Mouse (Mus musculus) neural tube, embryonic 14.5 days (tissue): Measurements from ENCODE around the gene Cpe. TPM values are rescaled to one million over a fixed set of nuclear protein-coding genes. Genes with fewer than 3 reads are reported as not detected.
A peak's percentile ranks its signal among the peaks of the same experiment; 100 is the strongest.

ENCODE experiments used
- ATAC-seq: fragments of 200-750 bp; cut with Nextera tagmentation; 2 replicates; pipeline ENCODE4 v1.8.0; 2017; ENCODE audit warnings: low read depth, mild to moderate bottlenecking, moderate TSS enrichment, moderate library complexity
- H3K27ac ChIP-seq: fragments of 300-500 bp; sonication (generic); 2 replicates; pipeline ENCODE4 v1.5.1; 2014; ENCODE audit warnings: low read depth, mild to moderate bottlenecking, control low read depth, low read length, moderate library complexity, mixed read lengths
- H3K27me3 ChIP-seq: fragments of 300-500 bp; sonication (generic); 2 replicates; pipeline ENCODE4 v1.6.1; 2014; ENCODE audit warnings: low read length; ENCODE audit not compliant: control insufficient read depth, insufficient read depth
- H3K36me3 ChIP-seq: fragments of 300-500 bp; sonication (generic); 2 replicates; pipeline ENCODE4 v1.6.1; 2014; ENCODE audit warnings: low read length, mixed read lengths; ENCODE audit not compliant: control insufficient read depth, insufficient read depth
- H3K4me1 ChIP-seq: fragments of 300-500 bp; sonication (generic); 2 replicates; pipeline ENCODE4 v1.6.1; 2014; ENCODE audit warnings: low read length; ENCODE audit not compliant: control insufficient read depth, insufficient read depth
- H3K4me2 ChIP-seq: fragments of 300-500 bp; sonication (generic); 2 replicates; pipeline ENCODE4 v1.6.1; 2014; ENCODE audit warnings: mild to moderate bottlenecking, low read depth, low read length, control low read depth
- H3K4me3 ChIP-seq: fragments of 300-500 bp; sonication (generic); 2 replicates; pipeline ENCODE4 v1.5.1; 2014; ENCODE audit warnings: low read depth, low read length, control low read depth, mixed read lengths
- H3K9ac ChIP-seq: fragments of 300-500 bp; sonication (generic); replicated peaks from 2 replicates; pipeline ENCODE4 v1.6.1; 2014; ENCODE audit warnings: low read depth, mild to moderate bottlenecking, control low read depth, low read length, mixed read lengths
- H3K9me3 ChIP-seq: fragments of 300-500 bp; sonication (generic); 2 replicates; pipeline ENCODE4 v1.6.1; 2016; ENCODE audit warnings: low read length; ENCODE audit not compliant: control insufficient read depth
- WGBS: fragments of 180-500 bp; shearing (Covaris S2); extraction: QIAGEN DNeasy Blood & Tissue Kit; methylation state at CpG from one replicate; pipeline ENCODE4 v1.1.7; 2014; 5-methylcytosine and 5-hydroxymethylcytosine counted together
- polyA plus RNA-seq: library from polyadenylated mRNA; unstranded; fragments of >200 nt; fragmentation: Nextera tagmentation; extraction: Ambion mirVana; gene quantifications from 2 replicates; pipeline ENCODE4 v1.2.1, GENCODE M21; 2014

The Cpe gene
- polyA plus RNA-seq, 1 experiment from 2014 or later: 826 TPM

DNA sequence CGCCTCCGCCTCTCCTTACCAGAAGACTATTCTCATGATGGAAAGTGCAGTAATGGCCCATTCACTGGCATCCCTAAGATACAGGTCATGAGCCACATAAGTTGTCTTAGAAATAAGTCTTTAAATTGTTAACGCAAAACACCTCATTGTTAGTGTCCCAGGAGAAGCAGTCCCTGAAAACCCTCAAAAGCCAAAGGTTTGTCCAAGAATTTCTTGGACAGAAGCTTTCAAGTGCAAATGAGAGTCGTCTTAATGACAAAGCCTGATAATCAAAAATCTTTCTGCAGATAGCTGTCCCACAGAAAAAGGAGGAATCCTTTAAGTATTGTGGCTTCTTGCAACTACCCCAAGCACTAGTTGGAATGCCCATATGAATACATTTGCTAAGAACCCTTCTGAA, 60.7 kb downstream of the Cpe start:
- H3K36me3 ChIP-seq: no peaks in the 10 kb centered on the region
- H3K4me2 ChIP-seq: no peak overlapping the region
- no peaks in the 10 kb centered on the region for H3K9me3 ChIP-seq
- no peak overlapping the region for H3K9ac ChIP-seq
- H3K4me1 ChIP-seq: no peaks in the 10 kb centered on the region; the same call in 1 of the 2 replicates
- no peak for ATAC-seq
- 88% methylated on average over 4 of the region's 4 CpGs for WGBS
- H3K4me3 ChIP-seq: no peak overlapping the region
- no peaks in the 10 kb centered on the region for H3K27me3 ChIP-seq
- H3K27ac ChIP-seq: no peak overlapping the region

DNA sequence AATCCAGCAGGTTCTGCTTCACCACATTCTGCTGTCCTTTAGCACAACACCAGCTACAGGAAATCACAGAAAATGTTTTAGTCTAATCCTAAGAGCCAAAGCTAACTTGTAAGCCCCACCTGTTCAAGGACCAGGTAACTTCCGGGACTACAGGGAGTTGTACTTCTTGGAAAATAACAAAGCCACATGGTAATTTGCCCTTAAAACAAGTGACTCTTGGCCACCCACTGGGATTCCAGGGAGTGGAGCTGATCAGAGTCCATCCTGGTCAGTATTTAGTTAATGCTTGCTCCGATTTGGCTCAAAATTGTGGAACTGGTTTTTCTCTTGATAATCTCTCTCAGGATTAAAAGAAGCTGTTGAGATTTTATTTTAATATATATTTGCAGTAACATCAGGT, 61.1 kb downstream of the Cpe start:
- 76% methylated on average over 2 of the region's 2 CpGs for WGBS
- ATAC-seq: no peak
- no peaks in the 10 kb centered on the region; the same call in 1 of the 2 replicates for H3K4me1 ChIP-seq

DNA sequence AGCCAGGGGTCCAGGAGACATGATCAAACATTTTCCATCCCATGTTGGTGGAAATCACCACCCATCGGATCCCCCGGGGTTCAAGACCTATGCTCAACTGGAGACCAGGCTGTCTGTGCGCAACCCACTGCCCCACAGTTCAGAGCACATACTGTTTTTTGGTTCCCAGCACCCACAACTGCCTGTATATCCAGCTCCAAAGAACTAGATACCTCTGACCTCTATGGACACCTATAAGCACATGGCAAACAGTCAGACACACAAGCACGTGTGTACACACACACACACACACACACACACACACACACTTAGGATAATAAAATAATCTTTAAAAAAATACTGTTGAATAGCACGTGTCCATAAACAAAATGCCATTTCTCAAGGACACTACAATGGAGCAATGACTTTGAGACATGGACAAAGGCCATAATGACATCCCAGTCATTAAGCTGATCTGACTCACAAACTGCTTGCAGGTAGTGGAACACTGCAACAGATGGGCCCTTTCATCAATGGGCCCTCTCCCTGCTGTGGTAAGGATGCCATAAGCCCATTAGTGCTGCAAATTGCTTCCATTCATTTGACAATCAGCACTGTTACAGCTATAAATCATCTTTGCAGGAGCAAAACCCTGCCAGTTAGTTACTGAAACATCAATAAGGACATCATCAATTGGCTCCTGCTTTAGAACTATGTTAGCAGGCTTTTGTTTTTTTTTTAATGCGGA, 63.7 kb downstream of the Cpe start:
- no peak overlapping the region for H3K4me3 ChIP-seq
- H3K36me3 ChIP-seq: no peaks in the 10 kb centered on the region
- H3K4me2 ChIP-seq: no peak overlapping the region
- no peaks in the 10 kb centered on the region; the same call in 1 of the 2 replicates for H3K4me1 ChIP-seq
- WGBS: 65% methylated on average over 6 of the region's 6 CpGs
- ATAC-seq: peak; percentile 68
- no peaks in the 10 kb centered on the region for H3K27me3 ChIP-seq
- H3K9ac ChIP-seq: no peak overlapping the region
- H3K9me3 ChIP-seq: no peaks in the 10 kb centered on the region
- no peak overlapping the region for H3K27ac ChIP-seq

More for the DNA sequence above, 61.1 kb downstream of the Cpe start:
- Histone ChIP-seq H3K4me2 (no peak overlapping the region), H3K9me3 (no peaks in the 10 kb centered on the region), H3K27me3 (no peaks in the 10 kb centered on the region), H3K4me3 (no peak overlapping the region), H3K36me3 (no peaks in the 10 kb centered on the region), H3K9ac (no peak overlapping the region), H3K27ac (no peak overlapping the region)

DNA sequence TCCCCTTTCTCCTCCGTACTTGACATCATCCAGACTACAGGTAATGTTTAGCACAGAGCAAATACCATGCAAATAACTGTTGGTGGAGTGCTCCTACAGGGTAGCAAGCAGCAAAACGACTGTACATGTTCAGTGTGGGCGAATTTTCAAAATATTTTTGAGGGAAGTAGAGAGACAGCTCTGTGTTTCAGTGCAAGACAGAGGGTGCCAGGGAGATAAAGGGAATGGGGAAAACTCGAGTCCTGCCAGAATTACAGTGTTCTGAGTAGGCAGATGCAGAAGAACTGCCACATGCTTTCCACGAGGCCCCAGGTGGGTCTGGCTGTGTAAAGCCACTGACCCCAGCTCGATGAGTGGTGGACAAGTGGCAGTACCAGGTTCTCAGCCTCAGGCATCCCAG, 64.8 kb downstream of the Cpe start:
- H3K27me3 ChIP-seq: no peaks in the 10 kb centered on the region
- H3K4me2 ChIP-seq: no peak overlapping the region
- no peaks in the 10 kb centered on the region; the same call in 1 of the 2 replicates for H3K4me1 ChIP-seq
- H3K9me3 ChIP-seq: no peaks in the 10 kb centered on the region
- H3K27ac ChIP-seq: no peak overlapping the region
- ATAC-seq: no peak
- H3K4me3 ChIP-seq: no peak overlapping the region
- no peak overlapping the region for H3K9ac ChIP-seq
- no peaks in the 10 kb centered on the region for H3K36me3 ChIP-seq
- 90% methylated on average over 6 of the region's 6 CpGs for WGBS

DNA sequence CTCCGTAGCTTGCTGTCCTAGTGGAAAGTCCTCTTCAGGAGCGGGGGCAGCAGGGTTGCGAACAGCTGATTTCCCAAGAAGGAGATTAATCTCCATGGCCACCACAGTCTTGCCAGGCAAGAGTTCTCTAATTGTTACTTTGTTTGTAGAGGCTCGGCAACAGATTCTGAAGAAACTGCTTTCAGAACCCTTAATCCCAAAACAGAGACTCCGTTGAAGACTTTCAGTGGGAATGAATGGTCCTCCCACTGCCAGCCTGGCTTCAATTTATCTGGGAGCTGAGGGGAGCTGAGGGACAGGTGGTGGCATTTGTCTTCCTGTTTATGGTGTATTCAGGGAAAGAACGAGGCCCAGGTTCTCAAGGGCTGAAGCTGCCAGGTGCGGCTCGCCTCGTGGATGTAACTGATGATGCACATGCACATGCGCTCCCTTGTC, 68.2 kb downstream of the Cpe start:
- no peak overlapping the region for H3K4me2 ChIP-seq
- no peak overlapping the region for H3K27ac ChIP-seq
- H3K4me1 ChIP-seq: no peaks in the 10 kb centered on the region; the same call in 1 of the 2 replicates
- H3K9ac ChIP-seq: no peak overlapping the region
- no peak overlapping the region for H3K4me3 ChIP-seq
- H3K27me3 ChIP-seq: no peaks in the 10 kb centered on the region
- no peak for ATAC-seq
- H3K36me3 ChIP-seq: no peaks in the 10 kb centered on the region
- 60% methylated on average over 10 of the region's 10 CpGs for WGBS
- no peaks in the 10 kb centered on the region for H3K9me3 ChIP-seq

DNA sequence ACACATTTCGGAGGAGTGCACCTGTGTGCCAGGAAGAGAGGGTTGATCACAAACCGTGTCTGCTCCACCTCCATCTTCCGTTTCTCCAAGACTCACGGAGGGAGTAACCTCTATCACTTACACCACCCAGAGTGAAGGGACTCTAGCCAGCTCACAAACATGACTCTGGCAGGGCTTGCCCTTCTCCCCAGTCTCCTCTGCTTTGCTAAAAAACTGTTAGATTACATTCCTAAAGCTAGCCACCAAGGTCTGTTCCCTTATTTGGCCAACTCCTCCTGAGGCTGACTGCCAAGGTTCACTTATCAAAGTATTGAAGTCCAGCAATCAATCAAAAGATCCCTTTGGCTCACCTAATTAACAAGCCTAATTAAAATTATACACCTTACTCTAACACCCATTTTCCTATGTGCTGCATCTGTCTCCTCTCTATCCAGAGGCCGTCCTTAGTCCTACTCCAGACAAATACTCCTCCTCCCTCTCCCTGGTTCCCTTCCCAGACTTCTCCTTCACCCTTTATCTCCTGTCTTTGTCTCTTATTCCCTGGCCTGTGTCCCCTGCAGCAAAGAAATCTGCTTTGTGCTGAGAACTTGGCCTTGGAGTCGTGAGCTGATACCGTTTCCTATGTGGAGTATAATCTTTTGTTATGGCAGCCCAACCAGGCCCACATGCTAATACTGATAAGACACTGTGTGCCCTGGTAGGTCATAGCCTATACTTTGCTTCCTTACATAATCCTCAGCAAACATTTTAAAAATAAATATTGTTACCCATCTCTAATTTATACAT, 72.3 kb downstream of the Cpe start:
- H3K36me3 ChIP-seq: peaks cover under 1% of the 10 kb centered on the region; the same call in 1 of the 2 replicates
- H3K27me3 ChIP-seq: no peaks in the 10 kb centered on the region
- no peak overlapping the region for H3K4me2 ChIP-seq
- H3K9me3 ChIP-seq: no peaks in the 10 kb centered on the region
- no peak overlapping the region for H3K9ac ChIP-seq
- no peak overlapping the region for H3K27ac ChIP-seq
- ATAC-seq: no peak
- H3K4me1 ChIP-seq: no peaks in the 10 kb centered on the region
- 75% methylated on average over 7 of the region's 7 CpGs for WGBS
- no peak overlapping the region for H3K4me3 ChIP-seq

DNA sequence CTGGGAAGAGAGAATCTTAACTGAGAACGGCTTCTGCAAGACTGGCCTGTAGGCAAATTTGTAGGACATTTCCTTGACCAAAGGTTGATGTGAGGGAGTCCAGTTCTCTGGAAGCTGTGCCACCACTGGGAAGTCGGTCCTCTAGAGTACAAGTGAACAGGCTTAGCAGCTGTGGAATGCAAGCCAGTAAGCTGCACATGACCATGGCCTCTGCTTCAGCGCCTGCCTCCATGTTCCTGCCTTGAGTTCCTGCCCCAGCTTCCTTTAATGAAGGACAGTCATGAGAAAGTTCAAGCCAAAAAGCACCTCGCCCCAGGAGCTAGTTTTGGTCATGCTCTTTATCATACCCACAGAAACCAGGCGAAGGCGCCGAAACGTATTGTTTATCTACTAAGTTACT, 73.2 kb downstream of the Cpe start:
- H3K9me3 ChIP-seq: no peaks in the 10 kb centered on the region
- H3K36me3 ChIP-seq: peaks cover 7% of the 10 kb centered on the region; the same call in 1 of the 2 replicates
- no peak overlapping the region for H3K9ac ChIP-seq
- 96% methylated on average over 8 of the region's 8 CpGs for whole genome bisulfite sequencing
- no peak overlapping the region for H3K4me2 ChIP-seq
- H3K4me1 ChIP-seq: no peaks in the 10 kb centered on the region
- H3K4me3 ChIP-seq: no peak overlapping the region
- H3K27ac ChIP-seq: no peak overlapping the region
- no peak for ATAC-seq
- H3K27me3 ChIP-seq: no peaks in the 10 kb centered on the region

DNA sequence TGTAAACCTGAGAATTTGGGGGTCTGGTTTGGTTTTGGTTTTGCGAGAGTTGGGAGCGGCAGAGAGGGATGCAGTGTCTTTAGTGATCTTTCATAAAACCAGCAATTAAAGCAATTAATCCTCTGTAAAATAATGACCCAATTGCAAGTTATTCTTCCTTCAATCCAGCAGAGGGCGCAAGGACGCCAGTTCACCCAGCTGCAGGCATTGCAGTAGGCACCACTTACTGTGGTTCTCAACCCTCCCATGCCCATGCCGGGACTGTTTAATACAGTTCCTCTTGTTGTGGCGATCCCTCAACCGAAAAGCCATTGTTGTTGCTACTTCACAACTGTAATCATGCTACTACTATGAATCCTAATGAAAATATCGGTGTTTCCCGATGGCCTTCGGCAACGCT, 74.2 kb downstream of the Cpe start:
- Histone ChIP-seq H3K9me3 (no peaks in the 10 kb centered on the region), H3K36me3 (peaks cover 7% of the 10 kb centered on the region; the same call in 1 of the 2 replicates), H3K4me3 (no peak overlapping the region), H3K4me1 (no peaks in the 10 kb centered on the region), H3K27me3 (no peaks in the 10 kb centered on the region), H3K4me2 (no peak overlapping the region), H3K27ac (no peak overlapping the region), H3K9ac (no peak overlapping the region)
- WGBS: 28% methylated on average over 11 of the region's 11 CpGs
- peak; percentile 83 for ATAC-seq

DNA sequence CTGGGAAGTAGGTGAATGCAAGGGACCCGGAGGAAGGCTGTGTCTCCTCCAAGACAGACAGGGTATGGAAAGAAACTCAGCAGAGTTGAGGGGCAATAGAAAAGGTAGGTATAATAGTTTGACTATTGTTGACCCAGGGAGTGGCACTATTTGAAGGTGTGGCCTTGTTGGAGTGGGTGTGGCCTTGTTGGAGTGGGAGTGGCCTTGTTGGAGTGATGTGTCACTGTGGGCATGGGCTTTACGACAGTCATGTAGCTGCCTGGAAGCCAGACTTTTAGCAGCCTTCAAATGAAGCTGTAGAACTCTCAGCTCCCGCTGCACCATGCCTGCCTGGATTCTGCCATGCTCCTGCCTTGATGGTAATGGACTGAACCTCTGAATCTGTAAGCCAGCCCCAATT, 76.3 kb downstream of the Cpe start:
- 82% methylated on average over 3 of the region's 3 CpGs for WGBS
- peaks cover 7% of the 10 kb centered on the region; the same call in 1 of the 2 replicates for H3K36me3 ChIP-seq
- H3K4me3 ChIP-seq: no peak overlapping the region
- H3K27ac ChIP-seq: no peak overlapping the region
- H3K9ac ChIP-seq: no peak overlapping the region
- H3K4me1 ChIP-seq: no peaks in the 10 kb centered on the region
- no peaks in the 10 kb centered on the region for H3K9me3 ChIP-seq
- ATAC-seq: no peak
- no peak overlapping the region for H3K4me2 ChIP-seq
- H3K27me3 ChIP-seq: no peaks in the 10 kb centered on the region
